Mouse (Mus musculus) hindbrain, embryonic 12.5 days (tissue): ENCODE results near the gene Plpp7. TPM values are rescaled to one million over a fixed set of nuclear protein-coding genes. Genes with fewer than 3 reads are reported as not detected.

Source experiments
- ATAC-seq: fragments of 200-750 bp; cut with Nextera tagmentation; 2 replicates; pipeline ENCODE4 v1.8.0; 2017; ENCODE audit warnings: moderate TSS enrichment; ENCODE audit not compliant: low FRiP score
- H3K27ac ChIP-seq: fragments of 300-500 bp; sonication (generic); 2 replicates; pipeline ENCODE4 v1.5.1; 2016; ENCODE audit warnings: mild to moderate bottlenecking
- H3K27me3 ChIP-seq: fragments of 300-500 bp; sonication (generic); 2 replicates; pipeline ENCODE4 v1.6.1; 2016; ENCODE audit warnings: mild to moderate bottlenecking
- H3K36me3 ChIP-seq: fragments of 300-500 bp; sonication (generic); 2 replicates; pipeline ENCODE4 v1.6.1; 2016; ENCODE audit warnings: mild to moderate bottlenecking
- H3K4me1 ChIP-seq: fragments of 300-500 bp; sonication (generic); 2 replicates; pipeline ENCODE4 v1.6.1; 2016
- H3K4me2 ChIP-seq: fragments of 300-500 bp; sonication (generic); replicated peaks from 2 replicates; pipeline ENCODE4 v1.6.1; 2016; ENCODE audit warnings: mild to moderate bottlenecking
- H3K4me3 ChIP-seq: fragments of 300-500 bp; sonication (generic); 2 replicates; pipeline ENCODE4 v1.5.1; 2016; ENCODE audit warnings: mild to moderate bottlenecking
- H3K9ac ChIP-seq: fragments of 300-500 bp; sonication (generic); 2 replicates; pipeline ENCODE4 v1.6.1; 2016; ENCODE audit warnings: mild to moderate bottlenecking, moderate library complexity
- H3K9me3 ChIP-seq: fragments of 300-500 bp; sonication (generic); replicated peaks from 2 replicates; pipeline ENCODE4 v1.6.1; 2016; ENCODE audit warnings: mild to moderate bottlenecking
- WGBS: fragments of 180-500 bp; shearing (Covaris S2); methylation state at CpG from one replicate; pipeline ENCODE4 v1.1.7; 2016; 5-methylcytosine and 5-hydroxymethylcytosine counted together
- polyA plus RNA-seq: library from polyadenylated mRNA; unstranded; fragments of >200 nt; fragmentation: Nextera tagmentation; extraction: Ambion mirVana; gene quantifications from 2 replicates; pipeline ENCODE4 v1.2.1, GENCODE M21; 2016

Plpp7 gene
- polyA plus RNA-seq, 1 experiment from 2014 or later = 11.1 TPM

GRCm38 (mm10) chr2:32151660-32152366, 56.5 kb downstream of the Plpp7 start:
- Histone ChIP-seq H3K4me2 (peak overlapping the region; percentile 99), H3K36me3 (no peaks in the 10 kb centered on the region), H3K27ac (peak overlapping the region; percentile 99), H3K4me3 (peak overlapping the region; percentile 97), H3K9me3 (no peaks in the 10 kb centered on the region), H3K27me3 (no peaks in the 10 kb centered on the region), H3K4me1 (peaks cover 56% of the 10 kb centered on the region), H3K9ac (peak overlapping the region; percentile 100)
- no peak for ATAC-seq
- under 1% methylated on average over 22 of the region's 22 CpGs for WGBS

GRCm38 (mm10) chr2:32152367-32153034, 57.2 kb downstream of the Plpp7 start:
- Histone ChIP-seq H3K9ac (peak overlapping the region; percentile 100), H3K4me2 (peak overlapping the region; percentile 99), H3K4me1 (peaks cover 62% of the 10 kb centered on the region), H3K4me3 (peak overlapping the region; percentile 97), H3K27ac (peak overlapping the region; percentile 99), H3K27me3 (no peaks in the 10 kb centered on the region), H3K9me3 (no peaks in the 10 kb centered on the region), H3K36me3 (no peaks in the 10 kb centered on the region)
- WGBS = 19% methylated on average over 12 of the region's 12 CpGs
- no peak for ATAC-seq

- 3% methylated on average over 13 of the region's 13 CpGs for WGBS
- Histone ChIP-seq H3K9me3 (no peaks in the 10 kb centered on the region), H3K4me3 (peak overlapping the region; percentile 97), H3K27ac (peak overlapping the region; percentile 99), H3K9ac (peak overlapping the region; percentile 100), H3K4me2 (peak overlapping the region; percentile 99), H3K4me1 (peaks cover 68% of the 10 kb centered on the region), H3K36me3 (no peaks in the 10 kb centered on the region), H3K27me3 (no peaks in the 10 kb centered on the region)
- no peak for ATAC-seq
Observed at GRCm38 (mm10) chr2:32153041-32153790, 57.9 kb downstream of the Plpp7 start.

GRCm38 (mm10) chr2:32153791-32154119, 58.4 kb downstream of the Plpp7 start:
- no peaks in the 10 kb centered on the region for H3K9me3 ChIP-seq
- 23% methylated on average over 4 of the region's 4 CpGs for WGBS
- H3K4me1 ChIP-seq = peaks cover 73% of the 10 kb centered on the region
- H3K27ac ChIP-seq = peak overlapping the region; percentile 99
- no peaks in the 10 kb centered on the region for H3K27me3 ChIP-seq
- H3K4me3 ChIP-seq = peak overlapping the region; percentile 97
- ATAC-seq = no peak
- H3K36me3 ChIP-seq = no peaks in the 10 kb centered on the region
- peak overlapping the region; percentile 100 for H3K9ac ChIP-seq
- peak overlapping the region; percentile 99 for H3K4me2 ChIP-seq

- Histone ChIP-seq H3K4me3 (peak overlapping the region; percentile 97), H3K36me3 (no peaks in the 10 kb centered on the region), H3K27me3 (no peaks in the 10 kb centered on the region), H3K9me3 (no peaks in the 10 kb centered on the region), H3K4me1 (peaks cover 80% of the 10 kb centered on the region), H3K4me2 (peak overlapping the region; percentile 99), H3K9ac (peak overlapping the region; percentile 46), H3K27ac (peak overlapping the region; percentile 12; the same call in 1 of the 2 replicates)
- no peak for ATAC-seq
- WGBS = 31% methylated on average over 9 of the region's 9 CpGs
Observed at GRCm38 (mm10) chr2:32154334-32154997, 59.1 kb downstream of the Plpp7 start.

DNA sequence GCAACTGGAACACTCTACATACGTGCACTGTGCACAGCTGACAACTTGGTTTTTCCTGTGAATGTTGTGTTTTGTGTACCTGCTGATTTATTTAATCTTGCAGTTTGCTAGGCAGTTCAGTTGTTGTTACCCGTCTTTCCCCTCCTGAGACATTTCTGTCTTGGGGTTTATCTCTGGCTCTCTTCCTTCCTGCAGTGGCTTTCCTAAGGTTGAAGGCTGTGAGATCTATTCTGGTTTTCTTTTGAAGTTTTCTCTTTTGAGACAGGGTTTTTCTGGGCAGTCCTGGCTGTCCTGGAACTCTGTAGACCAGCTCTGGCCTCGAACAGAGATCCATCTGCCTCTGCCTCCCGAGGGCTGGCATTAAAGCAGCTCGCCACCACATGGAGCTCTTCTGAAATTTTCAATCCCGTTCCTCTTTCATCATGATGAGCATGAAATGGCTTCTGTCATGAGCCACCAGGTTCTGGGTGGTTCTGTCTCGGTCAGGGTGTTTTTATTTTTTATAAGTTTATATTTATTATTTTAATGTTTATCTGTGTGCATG, 59.7 kb downstream of the Plpp7 start:
- no peaks in the 10 kb centered on the region for H3K27me3 ChIP-seq
- no peaks in the 10 kb centered on the region for H3K9me3 ChIP-seq
- no peak for ATAC-seq
- 0 out of 2 replicates have a peak overlapping the region, but pooled peaks have one; percentile 46 for H3K9ac ChIP-seq
- WGBS = 41% methylated on average over 7 of the region's 7 CpGs
- peaks cover 2% of the 10 kb centered on the region; the same call in 1 of the 2 replicates for H3K36me3 ChIP-seq
- H3K4me3 ChIP-seq = no peak overlapping the region
- peaks cover 84% of the 10 kb centered on the region for H3K4me1 ChIP-seq
- peak overlapping the region; percentile 12; the same call in 1 of the 2 replicates for H3K27ac ChIP-seq
- H3K4me2 ChIP-seq = peak overlapping the region; percentile 99

DNA sequence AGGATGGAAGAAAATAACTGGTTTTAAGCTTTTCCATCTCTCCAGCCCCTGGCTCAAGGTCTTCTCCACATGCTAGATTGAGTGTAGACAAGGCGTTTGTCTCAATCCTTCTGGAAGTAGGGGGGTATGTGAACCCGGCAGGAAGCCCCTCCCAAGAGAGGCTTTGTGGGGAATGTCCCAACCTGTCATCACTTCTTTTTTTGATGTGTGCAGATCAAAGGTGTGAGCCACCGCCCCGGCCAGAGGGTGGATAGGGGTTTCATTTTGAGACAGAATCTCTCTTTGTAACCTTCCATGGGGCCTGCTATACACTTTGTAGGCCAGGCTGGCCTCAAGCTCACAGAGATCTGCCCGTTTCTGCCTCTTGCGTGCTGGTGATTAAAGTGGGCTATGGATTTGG, 60.3 kb downstream of the Plpp7 start:
- 69% methylated on average over 6 of the region's 6 CpGs for WGBS
- no peaks in the 10 kb centered on the region for H3K9me3 ChIP-seq
- H3K27me3 ChIP-seq = no peaks in the 10 kb centered on the region
- peaks cover 84% of the 10 kb centered on the region for H3K4me1 ChIP-seq
- H3K27ac ChIP-seq = no peak overlapping the region; the same call in 1 of the 2 replicates
- H3K36me3 ChIP-seq = peaks cover 4% of the 10 kb centered on the region; the same call in 1 of the 2 replicates
- no peak overlapping the region for H3K4me3 ChIP-seq
- 0 out of 2 replicates have a peak overlapping the region, but pooled peaks have one; percentile 99 for H3K4me2 ChIP-seq
- 0 out of 2 replicates have a peak overlapping the region, but pooled peaks have one; percentile 18 for H3K9ac ChIP-seq
- no peak for ATAC-seq

DNA sequence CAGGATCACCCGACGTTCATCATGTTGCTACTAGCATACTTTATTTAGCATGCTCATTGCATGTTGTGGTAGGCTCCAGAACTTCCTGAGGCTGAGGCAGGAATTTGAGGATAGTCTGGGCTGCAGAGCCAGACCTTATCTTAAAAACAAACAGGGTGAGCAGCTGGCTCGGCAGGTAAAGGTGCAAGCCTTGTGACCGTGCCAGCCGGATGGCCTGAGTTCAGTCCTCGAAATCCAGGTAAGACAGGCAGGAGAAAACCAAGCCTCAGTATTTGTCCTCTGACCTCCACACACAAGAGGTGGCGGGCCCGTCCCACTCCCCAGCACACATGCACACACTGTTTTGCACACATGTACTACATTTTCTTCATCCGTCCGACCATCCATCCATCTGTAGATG, 61.3 kb downstream of the Plpp7 start:
- Histone ChIP-seq H3K4me1 (peaks cover 86% of the 10 kb centered on the region), H3K4me3 (no peak overlapping the region), H3K27ac (peak overlapping the region; percentile 82), H3K9ac (peak overlapping the region; percentile 38; the same call in 1 of the 2 replicates), H3K4me2 (peak overlapping the region; percentile 33), H3K9me3 (no peaks in the 10 kb centered on the region), H3K36me3 (peaks cover 4% of the 10 kb centered on the region; the same call in 1 of the 2 replicates), H3K27me3 (no peaks in the 10 kb centered on the region)
- 67% methylated on average over 10 of the region's 10 CpGs for WGBS
- ATAC-seq = no peak

DNA sequence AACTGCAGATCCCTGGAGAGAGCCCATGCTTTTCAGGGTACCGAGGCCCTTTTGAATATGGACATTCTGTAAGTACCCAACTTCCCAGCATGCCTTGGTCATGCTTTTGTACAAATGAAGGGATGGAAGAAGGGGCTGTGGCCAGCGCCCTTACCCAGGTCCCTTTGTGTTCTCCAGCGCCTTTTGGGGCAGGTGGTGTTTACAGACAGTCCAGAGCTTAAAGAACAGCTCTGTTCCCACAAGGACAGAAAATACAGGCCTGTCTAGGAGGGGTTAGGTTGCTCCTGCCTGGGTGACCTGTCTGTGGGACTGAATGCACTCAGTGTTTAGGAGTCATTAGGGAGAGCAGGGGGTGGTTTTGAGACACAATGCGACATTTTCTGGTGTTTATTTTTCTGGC, 62.0 kb downstream of the Plpp7 start:
- Histone ChIP-seq H3K36me3 (peaks cover 4% of the 10 kb centered on the region; the same call in 1 of the 2 replicates), H3K9me3 (no peaks in the 10 kb centered on the region), H3K4me3 (no peak overlapping the region), H3K4me1 (peaks cover 82% of the 10 kb centered on the region), H3K27me3 (no peaks in the 10 kb centered on the region), H3K9ac (0 out of 2 replicates have a peak overlapping the region, but pooled peaks have one; percentile 38), H3K27ac (peak overlapping the region; percentile 82), H3K4me2 (peak overlapping the region; percentile 33)
- WGBS = 22% methylated on average over 4 of the region's 4 CpGs
- ATAC-seq = peak; percentile 24

DNA sequence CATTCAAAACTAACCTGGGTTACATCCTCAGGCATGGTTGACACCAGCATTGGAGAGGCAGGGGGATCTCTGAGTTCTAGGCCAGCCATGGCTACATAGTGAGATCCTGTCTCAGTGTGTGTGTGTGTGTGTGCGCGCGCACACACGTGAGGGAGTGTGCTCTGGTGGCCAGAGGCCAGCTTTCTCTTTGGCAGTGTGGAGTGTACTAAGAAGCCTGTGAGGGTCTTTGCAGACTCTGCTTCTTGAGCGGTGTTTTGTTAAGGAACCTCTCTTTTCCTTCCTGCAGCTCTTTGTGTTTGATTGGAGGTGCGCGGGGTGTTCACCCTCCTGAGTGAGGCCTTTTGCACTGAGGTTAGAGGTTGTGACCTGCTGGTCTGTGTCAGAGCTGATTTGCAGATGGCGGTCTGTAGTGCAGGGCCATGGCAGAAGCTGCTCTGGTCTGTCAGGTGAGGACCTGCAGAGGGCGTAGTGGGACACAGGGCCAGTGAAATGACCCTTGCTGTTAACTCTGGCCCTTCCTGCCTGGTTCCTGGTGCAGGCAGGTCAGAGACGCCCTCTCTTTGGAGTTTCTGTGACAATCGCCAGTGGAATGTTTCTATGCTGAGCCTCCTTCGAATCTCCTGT, 63.4 kb downstream of the Plpp7 start:
- H3K27me3 ChIP-seq = no peaks in the 10 kb centered on the region
- H3K4me1 ChIP-seq = peaks cover 72% of the 10 kb centered on the region

More for the DNA sequence above, 63.4 kb downstream of the Plpp7 start:
- Histone ChIP-seq H3K27ac (no peak overlapping the region), H3K4me3 (no peak overlapping the region), H3K36me3 (peaks cover 4% of the 10 kb centered on the region; the same call in 1 of the 2 replicates), H3K9ac (no peak overlapping the region), H3K9me3 (no peaks in the 10 kb centered on the region), H3K4me2 (no peak overlapping the region)
- WGBS = 70% methylated on average over 12 of the region's 12 CpGs
- ATAC-seq = no peak
